Mouse (Mus musculus) cerebellum, adult 2 months (tissue): ENCODE measurements at regions not wholly inside any gene's neighbourhood (a gene's known extent, or its start where the extent isn't known, plus 50 kb on each side); places are given as distances from the start of the nearest gene placed in this dataset.

ENCODE experiments used
- CTCF ChIP-seq: fragments of 200-500 bp; IDR thresholded peaks from 2 replicates; pipeline ENCODE4 v1.5.1; 2011; ENCODE audit warnings: low read depth, mild to moderate bottlenecking, control low read depth, low read length, moderate library complexity, borderline replicate concordance; ENCODE audit not compliant: insufficient read depth
- POLR2A ChIP-seq: fragments of 200-500 bp; IDR thresholded peaks from 2 replicates; pipeline ENCODE4 v1.6.1; 2011; ENCODE audit warnings: low read length, control low read depth, borderline replicate concordance; ENCODE audit not compliant: insufficient read depth

- TF ChIP-seq CTCF (no peak), POLR2A (no peak)
These were observed 358.1 kb upstream of the Gm5148 start for GRCm38 (mm10) chr3:38082386-38082785.
